Comparison of ENCODE assay signal across 25 mouse cellular contexts in genomic region chr16:12892658-12893305, GRCm38 (mm10).
DNase-seq lines count a peak whose midpoint lies in the region; ATAC-seq and TF ChIP-seq lines count a peak whose summit lies in the region.
"Had no signal": no experiment of that assay in that cellular context is flagged by ENCODE, and none has a peak within 500 bp of the region (broad histone marks: within the 10 kb centered on the region; RNA-seq: fewer than 3 reads in every experiment).

No protein-coding gene starts in this region.

- no peaks in the 10 kb centered on the region for H3K27me3 ChIP-seq in heart, adult 2 months (ENCODE audit: control insufficient read depth, insufficient read depth, low read length)
- H3K27me3 ChIP-seq: embryonic facial prominence, embryonic 13.5 days; forebrain, embryonic 13.5 days; hindbrain, embryonic 15.5 days; kidney, embryonic 15.5 days; liver, embryonic 15.5 days; lung, embryonic 15.5 days had no signal

- intact Hi-C loops in heart, adult 2 months (cut with DNase I), result loop anchor here (5.0 kb wide), 1 partner anchor 240 kb away; no protein-coding TSS in a partner anchor

- H3K4me1 ChIP-seq in heart, adult 2 months (ENCODE audit: control insufficient read depth, insufficient read depth, low read length), result no peaks in the 10 kb centered on the region
- H3K4me1 ChIP-seq: embryonic facial prominence, embryonic 13.5 days; forebrain, embryonic 13.5 days; hindbrain, embryonic 15.5 days; kidney, embryonic 15.5 days; limb, embryonic 10.5 days; liver, embryonic 15.5 days; lung, embryonic 15.5 days had no signal

- H3K4me3 ChIP-seq in heart, adult 2 months, result no peak overlapping the region
- H3K4me3 ChIP-seq in layer of hippocampus, adult 2 months, result no peak overlapping the region
- H3K4me3 ChIP-seq: embryonic facial prominence, embryonic 13.5 days; erythroblast, embryonic 14.5 days; forebrain, embryonic 13.5 days; hindbrain, embryonic 15.5 days; kidney, embryonic 15.5 days; limb, embryonic 10.5 days; liver, embryonic 15.5 days; lung, embryonic 15.5 days had no signal

- no peak for TF ChIP-seq EP300 in heart, adult 2 months (IDR thresholded peaks at IDR 0.05; ENCODE audit: insufficient read depth, low read depth, low read length)

- peak; percentile 36 for TF ChIP-seq CTCF in heart, adult 2 months (IDR thresholded peaks at IDR 0.05)
- peak; percentile 75 for TF ChIP-seq CTCF in layer of hippocampus, adult 2 months (conservative IDR thresholded peaks at IDR 0.05)

- H3K27ac ChIP-seq in heart, adult 2 months, result no peak overlapping the region
- H3K27ac ChIP-seq in layer of hippocampus, adult 2 months, result peak overlapping the region; percentile 74
- H3K27ac ChIP-seq: embryonic facial prominence, embryonic 13.5 days; forebrain, embryonic 13.5 days; hindbrain, embryonic 15.5 days; kidney, embryonic 15.5 days; limb, embryonic 10.5 days; liver, embryonic 15.5 days; lung, embryonic 15.5 days had no signal

- no peak for DNase-seq in heart, adult 2 months
- no peak for DNase-seq in heart, adult 18-20 months
- peak; percentile 29 to 31 for DNase-seq in layer of hippocampus, adult 2 months (ENCODE audit: low spot score in 2 of 2)
- no peak for DNase-seq in layer of hippocampus, postnatal 36 days
- DNase-seq in R1 (ENCODE audit: low read depth, low spot score), result peak; percentile 11
- no peak for DNase-seq in adrenal gland, postnatal 36 days
- no peak for DNase-seq in frontal cortex, postnatal 10 days (ENCODE audit: low spot score in 2 of 2)
- DNase-seq: cerebellum, adult 18-20 months; cerebellum, postnatal 14 days; heart, postnatal 36 days; liver; lung, postnatal 36 days; right cerebral cortex, postnatal 25 days; spleen, adult 18-20 months had no signal

- TF ChIP-seq POLR2A in heart, adult 2 months (IDR thresholded peaks at IDR 0.05; ENCODE audit: insufficient read depth, low read depth, low read length), result no peak

- H3K9ac ChIP-seq in heart, adult 2 months (ENCODE audit: low read depth, low read length), result no peak overlapping the region
- H3K9ac ChIP-seq: embryonic facial prominence, embryonic 13.5 days; forebrain, embryonic 13.5 days; hindbrain, embryonic 15.5 days; kidney, embryonic 15.5 days; liver, embryonic 15.5 days; lung, embryonic 15.5 days had no signal

- 60% methylated on average over 7 of the region's 7 CpGs for WGBS in heart, adult 2 months

- ATAC-seq in megakaryocyte, adult 5-6 weeks (ENCODE audit: poor library complexity, severe bottlenecking), result peak; percentile 44
- ATAC-seq: CD4-positive, CD25-positive, alpha-beta regulatory T cell, adult 4 months; forebrain, embryonic 13.5 days; intestine, embryonic 16.5 days had no signal

- H3K79me2 ChIP-seq in heart, adult 2 months (replicated peaks; ENCODE audit: control insufficient read depth, insufficient read depth, low read length), result no peaks in the 10 kb centered on the region

- H3K36me3 ChIP-seq in heart, adult 2 months (ENCODE audit: control insufficient read depth, insufficient read depth, low read length), result no peaks in the 10 kb centered on the region
- H3K36me3 ChIP-seq: embryonic facial prominence, embryonic 13.5 days; hindbrain, embryonic 15.5 days; kidney, embryonic 15.5 days; limb, embryonic 10.5 days; liver, embryonic 15.5 days; lung, embryonic 15.5 days had no signal

Comparison
In these comparisons a context has a peak if more than half of its experiments do, and no peak if none do; other contexts are left out.
1. DNase-seq: peak in layer of hippocampus, adult 2 months (2 of 2) and R1 (single experiment); none in heart, adult 2 months (0 of 2), heart, adult 18-20 months (0 of 2), layer of hippocampus, postnatal 36 days (0 of 2), adrenal gland, postnatal 36 days (0 of 2) and frontal cortex, postnatal 10 days (0 of 2).